Mouse (Mus musculus): ENCODE results near the gene Lgalsl.

Gene Lgalsl

GRCm38 (mm10) chr11:20830686-20831505, at the start of gene Lgalsl:
Lgalsl (minus strand) TSS chr11:20831056.
- DNase-seq (ENCODE audit: low spot score in 2 of 2): peak; percentile 70 to 71

GRCm38 (mm10) chr11:20878644-20879043, 47.8 kb upstream of the Lgalsl start:
- DNase-seq (ENCODE audit: low spot score in 2 of 2): no peak

DNA sequence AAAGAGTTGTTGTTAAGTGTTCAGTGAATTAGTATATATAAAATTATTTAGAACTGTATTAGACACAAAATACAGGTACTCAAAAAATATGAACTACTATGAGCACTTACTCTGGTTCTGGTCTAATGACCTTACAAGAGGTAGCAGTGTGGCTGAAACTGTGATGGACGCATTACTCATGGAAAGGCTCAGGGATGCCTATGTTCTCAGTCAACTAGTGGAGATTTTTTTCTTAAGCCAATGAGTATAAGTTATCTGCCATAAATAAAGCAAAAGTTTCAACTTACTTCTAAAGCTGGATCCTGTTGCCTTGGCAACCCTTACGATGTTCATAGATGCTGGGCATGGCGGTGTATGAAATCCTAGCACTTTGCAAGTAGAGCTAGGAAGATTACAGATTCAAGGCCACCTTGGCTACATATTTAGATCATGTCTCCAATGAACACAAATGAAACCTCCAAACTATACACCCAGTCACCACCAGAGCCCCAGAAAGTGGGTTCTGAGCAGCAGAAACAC, 46.8 kb upstream of the Lgalsl start:
- no peak for DNase-seq (ENCODE audit: low spot score in 2 of 2)

DNA sequence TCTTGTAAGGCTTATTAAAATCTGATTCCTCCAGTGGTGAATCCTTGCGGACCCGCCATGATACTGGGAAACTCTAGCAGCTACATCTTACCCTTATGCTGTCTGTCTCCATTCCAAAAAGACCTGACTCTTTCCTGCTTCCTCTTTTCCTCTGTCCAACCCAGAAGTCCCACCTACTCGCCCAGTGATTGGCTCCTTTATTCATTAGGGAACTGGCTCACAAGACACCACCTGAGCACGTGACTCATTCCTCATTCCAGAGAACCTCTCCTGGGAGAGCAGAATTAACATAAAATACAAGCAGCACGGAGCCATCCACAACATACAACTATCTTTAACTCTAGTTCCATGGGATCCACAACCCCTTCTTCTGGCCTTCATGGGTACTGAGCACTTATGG, 42.5 kb upstream of the Lgalsl start:
- DNase-seq (ENCODE audit: low spot score in 2 of 2): no peak

- DNase-seq (ENCODE audit: low spot score in 2 of 2): no peak
These were observed 42.1 kb upstream of the Lgalsl start for GRCm38 (mm10) chr11:20872911-20873310.

- no peak for DNase-seq (ENCODE audit: low spot score in 2 of 2)
These were observed 41.6 kb upstream of the Lgalsl start for GRCm38 (mm10) chr11:20872444-20872843.

DNA sequence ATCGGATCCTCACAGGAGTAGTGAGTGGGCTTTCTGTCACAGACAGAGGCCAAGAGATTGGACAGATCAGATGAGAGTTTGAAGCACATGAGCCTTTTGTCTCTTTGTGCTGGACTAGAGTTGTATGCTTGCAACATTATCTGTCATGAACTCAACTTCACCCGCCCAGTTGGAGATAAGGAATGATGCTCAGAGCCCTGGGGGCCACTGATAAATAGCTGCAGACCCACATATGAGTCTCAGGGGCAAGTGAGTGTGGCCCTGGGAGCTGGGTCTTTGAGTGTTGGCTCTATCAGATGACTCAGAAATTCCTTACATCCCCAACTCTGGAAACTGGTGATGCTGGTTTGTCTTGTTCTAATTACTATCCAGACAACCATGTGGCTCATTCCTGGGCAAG, 39.1 kb upstream of the Lgalsl start:
- DNase-seq (ENCODE audit: low spot score in 2 of 2): no peak

- no peak for DNase-seq (ENCODE audit: low spot score in 2 of 2)
These were observed 34.6 kb upstream of the Lgalsl start for GRCm38 (mm10) chr11:20865450-20865849.

- no peak for DNase-seq (ENCODE audit: low spot score in 2 of 2)
These were observed 33.8 kb upstream of the Lgalsl start for GRCm38 (mm10) chr11:20864647-20865046.

- DNase-seq (ENCODE audit: low spot score in 2 of 2): no peak
These were observed 31.2 kb upstream of the Lgalsl start for GRCm38 (mm10) chr11:20862101-20862500.

GRCm38 (mm10) chr11:20860351-20860750, 29.5 kb upstream of the Lgalsl start:
- no peak for DNase-seq (ENCODE audit: low spot score in 2 of 2)

- DNase-seq (ENCODE audit: low spot score in 2 of 2): no peak
These were observed 29.0 kb upstream of the Lgalsl start for GRCm38 (mm10) chr11:20859858-20860257.

- peak; percentile 75 to 77 for DNase-seq (ENCODE audit: low spot score in 2 of 2)
These were observed 28.2 kb upstream of the Lgalsl start for GRCm38 (mm10) chr11:20858921-20859668.

- DNase-seq (ENCODE audit: low spot score in 2 of 2): no peak
These were observed 27.1 kb upstream of the Lgalsl start for GRCm38 (mm10) chr11:20857921-20858320.

- DNase-seq (ENCODE audit: low spot score in 2 of 2): no peak
These were observed 23.3 kb upstream of the Lgalsl start for GRCm38 (mm10) chr11:20854032-20854741.

GRCm38 (mm10) chr11:20850196-20850595, 19.3 kb upstream of the Lgalsl start:
- DNase-seq (ENCODE audit: low spot score in 2 of 2): no peak

DNA sequence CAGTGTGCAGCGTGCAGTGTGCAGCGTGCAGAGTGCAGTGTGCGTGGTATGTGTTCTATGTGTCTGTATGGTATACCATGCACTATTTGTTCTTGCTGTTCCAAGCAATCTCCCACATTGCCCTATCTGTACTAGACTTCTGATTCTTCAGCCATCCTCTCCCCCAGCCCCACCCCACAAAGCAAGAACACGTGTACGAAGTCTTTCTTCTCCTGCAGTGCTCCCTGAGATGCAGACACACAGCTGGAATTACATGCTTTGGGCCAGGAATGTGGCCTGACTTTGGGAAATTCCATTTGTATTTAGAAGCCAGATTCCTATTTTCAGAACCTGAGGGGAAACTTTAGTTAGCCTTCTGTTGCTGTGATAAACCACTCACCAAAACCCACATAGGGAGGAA, 18.5 kb upstream of the Lgalsl start:
- DNase-seq (ENCODE audit: low spot score in 2 of 2): no peak

DNA sequence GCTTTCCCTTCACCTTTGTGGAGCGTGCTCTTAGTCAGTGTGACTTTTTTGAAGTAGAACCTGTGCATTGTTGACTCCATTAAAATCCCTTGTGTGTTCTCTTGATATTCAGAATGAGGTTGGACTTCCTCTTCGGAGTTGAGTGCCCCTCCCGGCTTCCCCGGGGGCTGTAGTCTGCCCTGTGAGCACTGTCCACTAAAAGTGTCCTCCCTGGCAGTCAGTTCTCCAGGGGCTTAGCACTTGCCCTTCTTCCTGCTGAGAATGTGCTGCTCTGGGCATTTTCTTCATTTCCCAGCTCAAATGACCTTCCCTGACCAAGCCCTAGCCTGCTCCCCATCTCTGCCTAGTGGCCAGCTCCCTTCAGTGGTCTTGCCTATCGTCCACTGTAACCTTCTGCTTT, 6.5 kb upstream of the Lgalsl start:
- DNase-seq (ENCODE audit: low spot score in 2 of 2): no peak

- DNase-seq (ENCODE audit: low spot score in 2 of 2): no peak
These were observed 813 bp upstream of the Lgalsl start for GRCm38 (mm10) chr11:20831600-20832137.

GRCm38 (mm10) chr11:20829993-20830685, 717 bp downstream of the Lgalsl start:
- no peak for DNase-seq (ENCODE audit: low spot score in 2 of 2)

GRCm38 (mm10) chr11:20829056-20829686, 1.7 kb downstream of the Lgalsl start:
- DNase-seq (ENCODE audit: low spot score in 2 of 2): no peak

All from urinary bladder, postnatal 4 days (tissue).